Mouse (Mus musculus): ENCODE measurements at regions not wholly inside any gene's neighbourhood (a gene's known extent, or its start where the extent isn't known, plus 50 kb on each side); places are given as distances from the start of the nearest gene placed in this dataset.

GRCm38 (mm10) chr17:79501031-79501474 is 110.6 kb upstream of the Rmdn2 start:
- no peak for DNase-seq

GRCm38 (mm10) chr17:79501926-79502325 is 109.7 kb upstream of the Rmdn2 start:
- no peak for DNase-seq

GRCm38 (mm10) chr17:79503037-79503436 is 108.6 kb upstream of the Rmdn2 start:
- DNase-seq = no peak

GRCm38 (mm10) chr17:79504209-79504608 is 107.5 kb upstream of the Rmdn2 start:
- no peak for DNase-seq

- no peak for DNase-seq
Measured at GRCm38 (mm10) chr17:79505565-79505964, 106.1 kb upstream of the Rmdn2 start.

- DNase-seq = no peak
Measured at GRCm38 (mm10) chr17:79509281-79509680, 102.4 kb upstream of the Rmdn2 start.

GRCm38 (mm10) chr17:79509957-79510710 is 101.5 kb upstream of the Rmdn2 start:
- DNase-seq = no peak

- no peak for DNase-seq
Measured at GRCm38 (mm10) chr17:79511218-79511617, 100.4 kb upstream of the Rmdn2 start.

- no peak for DNase-seq
Measured at GRCm38 (mm10) chr17:79514076-79514475, 97.6 kb upstream of the Rmdn2 start.

GRCm38 (mm10) chr17:79518185-79518584 is 93.5 kb upstream of the Rmdn2 start:
- DNase-seq = peak in 1 of 2 experiments; percentile 29

- no peak for DNase-seq
Measured at GRCm38 (mm10) chr17:79518696-79519095, 93.0 kb upstream of the Rmdn2 start.

GRCm38 (mm10) chr17:79519356-79519755 is 92.3 kb upstream of the Rmdn2 start:
- DNase-seq = no peak

GRCm38 (mm10) chr17:79520283-79520682 is 91.4 kb upstream of the Rmdn2 start:
- DNase-seq = no peak

- no peak for DNase-seq
Measured at GRCm38 (mm10) chr17:79521691-79522090, 90.0 kb upstream of the Rmdn2 start.

- DNase-seq = no peak
Measured at GRCm38 (mm10) chr17:79523230-79523629, 88.4 kb upstream of the Rmdn2 start.

- no peak for DNase-seq
Measured at GRCm38 (mm10) chr17:79527391-79527790, 84.3 kb upstream of the Rmdn2 start.

GRCm38 (mm10) chr17:79536549-79536948 is 75.1 kb upstream of the Rmdn2 start:
- DNase-seq = no peak

- DNase-seq = no peak
Measured at GRCm38 (mm10) chr17:79538789-79539188, 72.9 kb upstream of the Rmdn2 start.

- DNase-seq = no peak
Measured at GRCm38 (mm10) chr17:79540038-79540437, 71.6 kb upstream of the Rmdn2 start.

GRCm38 (mm10) chr17:79540511-79540910 is 71.2 kb upstream of the Rmdn2 start:
- DNase-seq = no peak

GRCm38 (mm10) chr17:79543907-79544522 is 67.6 kb upstream of the Rmdn2 start:
- DNase-seq = no peak

- DNase-seq = no peak
Measured at GRCm38 (mm10) chr17:79545878-79546277, 65.8 kb upstream of the Rmdn2 start.

- no peak for DNase-seq
Measured at GRCm38 (mm10) chr17:79547075-79547474, 64.6 kb upstream of the Rmdn2 start.

GRCm38 (mm10) chr17:79547524-79547923 is 64.1 kb upstream of the Rmdn2 start:
- DNase-seq = no peak
